Mouse (Mus musculus) MEL (cell line): ENCODE measurements around the gene Med15. TPM values are rescaled to one million over a fixed set of nuclear protein-coding genes. Genes with fewer than 3 reads are reported as not detected.
"Not testable (repeated sequence)": the region's sequence is repeated elsewhere in the genome, so short reads cannot be mapped to it uniquely, and the experiment has no call there.

Experiments
- DNase-seq: peaks from one replicate; pipeline ENCODE4 v3.0.0; 2011; ENCODE audit warnings: low read depth, low spot score
- H3K27ac ChIP-seq: 2 replicates; pipeline ENCODE4 v1.5.1; 2012; ENCODE audit warnings: low read depth, mild to moderate bottlenecking, control low read depth, low read length, moderate library complexity; ENCODE audit not compliant: control insufficient read depth
- H3K27me3 ChIP-seq, 2 experiments: fragments of 150-350 bp in 1 of 2; sonication (generic) in 1 of 2; 2 replicates each; pipeline ENCODE4 v1.6.1; 2012; ENCODE audit warnings: low read length in 2 of 2, mild to moderate bottlenecking in 2 of 2, improper control_type of control experiment in 1 of 2, moderate library complexity in 1 of 2; ENCODE audit not compliant: insufficient read depth in 2 of 2, control insufficient read depth in 1 of 2
- H3K36me3 ChIP-seq, 2 experiments: 2 replicates each; pipeline ENCODE4 v1.6.1; 2012 to 2014; ENCODE audit warnings: low read length in 2 of 2, improper control_type of control experiment in 1 of 2, inconsistent platforms in 1 of 2, mild to moderate bottlenecking in 1 of 2; ENCODE audit not compliant: insufficient read depth in 2 of 2, control insufficient read depth in 1 of 2
- H3K4me1 ChIP-seq, 2 experiments: fragments of 150-350 bp in 1 of 2; sonication (generic) in 1 of 2; 2 replicates each; pipeline ENCODE4 v1.6.1; 2012; ENCODE audit warnings: low read length in 2 of 2, improper control_type of control experiment in 1 of 2, mild to moderate bottlenecking in 1 of 2; ENCODE audit not compliant: insufficient read depth in 2 of 2, control insufficient read depth in 1 of 2
- H3K4me3 ChIP-seq, 2 experiments: fragments of 150-350 bp in 1 of 2; sonication (generic) in 1 of 2; 2 replicates each; pipeline ENCODE4 v1.5.1; 2012; ENCODE audit warnings: low read depth in 2 of 2, low read length in 2 of 2, mild to moderate bottlenecking in 2 of 2, moderate library complexity in 2 of 2, control low read depth in 1 of 2, improper control_type of control experiment in 1 of 2; ENCODE audit not compliant: control insufficient read depth in 1 of 2, insufficient read depth in 1 of 2
- H3K79me2 ChIP-seq: 2 replicates; pipeline ENCODE4 v1.6.1; 2012; ENCODE audit warnings: mild to moderate bottlenecking, low read length, moderate library complexity; ENCODE audit not compliant: control insufficient read depth, poor library complexity, insufficient read depth
- H3K9ac ChIP-seq: 2 replicates; pipeline ENCODE4 v1.6.1; 2012; ENCODE audit warnings: low read depth, mild to moderate bottlenecking, control low read depth, low read length, moderate library complexity; ENCODE audit not compliant: control insufficient read depth, poor library complexity, severe bottlenecking
- H3K9me3 ChIP-seq: fragments of 150-350 bp; sonication (generic); replicated peaks from 2 replicates; pipeline ENCODE4 v1.6.1; 2012; ENCODE audit warnings: mild to moderate bottlenecking, low read length, improper control_type of control experiment, moderate library complexity; ENCODE audit not compliant: insufficient read depth
- BHLHE40 ChIP-seq: IDR thresholded peaks from 2 replicates; pipeline ENCODE4 v1.6.1; 2012; ENCODE audit warnings: low read depth, mild to moderate bottlenecking, inconsistent platforms, low read length, improper control_type of control experiment, borderline replicate concordance
- CHD1 ChIP-seq: IDR thresholded peaks from 2 replicates; pipeline ENCODE4 v1.6.1; 2012; ENCODE audit warnings: low read depth, mild to moderate bottlenecking, inconsistent platforms, low read length, improper control_type of control experiment
- CTCF ChIP-seq, 3 experiments: IDR thresholded peaks in 2 of 3; conservative IDR thresholded peaks in 1 of 3; 2 replicates each; pipeline ENCODE4 v1.5.1; 2011 to 2012; ENCODE audit warnings: low read length in 3 of 3, low read depth in 2 of 3, mild to moderate bottlenecking in 2 of 3, improper control_type of control experiment in 1 of 3, inconsistent platforms in 1 of 3, mixed read lengths in 1 of 3, moderate library complexity in 1 of 3; ENCODE audit not compliant: control insufficient read depth in 1 of 3, insufficient read depth in 1 of 3, poor library complexity in 1 of 3, severe bottlenecking in 1 of 3
- E2F4 ChIP-seq: IDR thresholded peaks from 2 replicates; pipeline ENCODE4 v1.6.1; 2011; ENCODE audit warnings: low read depth, low read length, improper control_type of control experiment, borderline replicate concordance
- EP300 ChIP-seq, 2 experiments: IDR thresholded peaks; 2 replicates each; pipeline ENCODE4 v1.6.1; 2011; ENCODE audit warnings: improper control_type of control experiment in 2 of 2, low read length in 2 of 2, low read depth in 1 of 2, mild to moderate bottlenecking in 1 of 2
- ETS1 ChIP-seq: IDR thresholded peaks from 2 replicates; pipeline ENCODE4 v1.6.1; 2012; ENCODE audit warnings: low read depth, mild to moderate bottlenecking, inconsistent platforms, low read length, improper control_type of control experiment, moderate library complexity
- GABPA ChIP-seq: IDR thresholded peaks from 2 replicates; pipeline ENCODE4 v1.6.1; 2012; ENCODE audit warnings: low read depth, mild to moderate bottlenecking, inconsistent platforms, low read length, improper control_type of control experiment, moderate library complexity
- GATA1 ChIP-seq: IDR thresholded peaks from 2 replicates; pipeline ENCODE4 v1.6.1; 2011; ENCODE audit warnings: low read depth, low read length, improper control_type of control experiment
- JUND ChIP-seq: IDR thresholded peaks from 2 replicates; pipeline ENCODE4 v1.6.1; 2011; ENCODE audit warnings: low read depth, mild to moderate bottlenecking, improper control_type of control experiment, low read length
- MAFK ChIP-seq: IDR thresholded peaks from 2 replicates; pipeline ENCODE4 v1.6.1; 2011; ENCODE audit warnings: low read depth, mild to moderate bottlenecking, low read length, improper control_type of control experiment, borderline replicate concordance
- MAX ChIP-seq: IDR thresholded peaks from 2 replicates; pipeline ENCODE4 v1.6.1; 2011; ENCODE audit warnings: low read length, improper control_type of control experiment
- MAZ ChIP-seq: IDR thresholded peaks from 2 replicates; pipeline ENCODE4 v1.6.1; 2012; ENCODE audit warnings: low read depth, mild to moderate bottlenecking, inconsistent platforms, low read length, improper control_type of control experiment
- MEF2A ChIP-seq: IDR thresholded peaks from 2 replicates; pipeline ENCODE4 v1.6.1; 2014; ENCODE audit warnings: low read depth, mild to moderate bottlenecking, inconsistent platforms, low read length, improper control_type of control experiment; ENCODE audit not compliant: poor library complexity, insufficient replicate concordance, severe bottlenecking; ENCODE audit errors: extremely low read depth
- MXI1 ChIP-seq: IDR thresholded peaks from 2 replicates; pipeline ENCODE4 v1.6.1; 2011; ENCODE audit warnings: mild to moderate bottlenecking, low read depth, low read length, improper control_type of control experiment
- POLR2A ChIP-seq, 2 experiments: IDR thresholded peaks; 2 replicates each; pipeline ENCODE4 v1.6.1; 2011 to 2012; ENCODE audit warnings: low read length in 2 of 2, mild to moderate bottlenecking in 2 of 2, control low read depth in 1 of 2, improper control_type of control experiment in 1 of 2, low read depth in 1 of 2, moderate library complexity in 1 of 2; ENCODE audit not compliant: control insufficient read depth in 1 of 2, insufficient read depth in 1 of 2, poor library complexity in 1 of 2
- POLR2AphosphoS2 ChIP-seq: IDR thresholded peaks from 2 replicates; pipeline ENCODE4 v1.6.1; 2011; ENCODE audit warnings: low read length, improper control_type of control experiment
- POLR2AphosphoS5 ChIP-seq: IDR thresholded peaks from 2 replicates; pipeline ENCODE4 v1.6.1; 2012; ENCODE audit warnings: low read depth, borderline replicate concordance, mild to moderate bottlenecking, inconsistent platforms, low read length, moderate library complexity, mixed read lengths
- RAD21 ChIP-seq: IDR thresholded peaks from 2 replicates; pipeline ENCODE4 v1.6.1; 2011; ENCODE audit warnings: mild to moderate bottlenecking, low read depth, low read length, improper control_type of control experiment
- RCOR1 ChIP-seq: IDR thresholded peaks from 2 replicates; pipeline ENCODE4 v1.6.1; 2012; ENCODE audit warnings: low read depth, mild to moderate bottlenecking, inconsistent platforms, low read length, improper control_type of control experiment
- SIN3A ChIP-seq: IDR thresholded peaks from 2 replicates; pipeline ENCODE4 v1.6.1; 2012; ENCODE audit warnings: low read length, improper control_type of control experiment, inconsistent platforms
- TAL1 ChIP-seq: IDR thresholded peaks from 2 replicates; pipeline ENCODE4 v1.6.1; 2012; ENCODE audit warnings: mild to moderate bottlenecking, inconsistent platforms, low read length, moderate library complexity, mixed read lengths
- TCF12 ChIP-seq: IDR thresholded peaks from 2 replicates; pipeline ENCODE4 v1.6.1; 2014; ENCODE audit warnings: low read depth, mild to moderate bottlenecking, inconsistent platforms, low read length, improper control_type of control experiment, moderate library complexity
- UBTF ChIP-seq: IDR thresholded peaks from 2 replicates; pipeline ENCODE4 v1.6.1; 2012; ENCODE audit warnings: low read depth, mild to moderate bottlenecking, inconsistent platforms, low read length, improper control_type of control experiment, moderate library complexity, borderline replicate concordance; ENCODE audit not compliant: insufficient read depth
- USF1 ChIP-seq: IDR thresholded peaks from 2 replicates; pipeline ENCODE4 v1.6.1; 2014; ENCODE audit warnings: low read depth, mild to moderate bottlenecking, inconsistent platforms, low read length, improper control_type of control experiment, moderate library complexity
- USF2 ChIP-seq, 2 experiments: IDR thresholded peaks; 2 replicates each; pipeline ENCODE4 v1.6.1; 2011 to 2012; ENCODE audit warnings: improper control_type of control experiment in 2 of 2, low read length in 2 of 2, borderline replicate concordance in 1 of 2, inconsistent platforms in 1 of 2, low read depth in 1 of 2, mild to moderate bottlenecking in 1 of 2; ENCODE audit not compliant: insufficient read depth in 1 of 2
- ZC3H11A ChIP-seq: IDR thresholded peaks from 2 replicates; pipeline ENCODE4 v1.6.1; 2012; ENCODE audit warnings: low read depth, mild to moderate bottlenecking, inconsistent platforms, low read length, improper control_type of control experiment
- ZMIZ1 ChIP-seq: IDR thresholded peaks from 2 replicates; pipeline ENCODE4 v1.6.1; 2012; ENCODE audit warnings: low read depth, mild to moderate bottlenecking, inconsistent platforms, low read length, improper control_type of control experiment, moderate library complexity
- ZNF384 ChIP-seq: IDR thresholded peaks from 2 replicates; pipeline ENCODE4 v1.6.1; 2012; ENCODE audit warnings: low read depth, mild to moderate bottlenecking, inconsistent platforms, low read length, improper control_type of control experiment
- polyA plus RNA-seq, 2 experiments: library from polyadenylated mRNA; stranded (reverse) in 1 of 2; unstranded in 1 of 2; fragments of >175 nt in 1 of 2; fragments of >200 nt in 1 of 2; gene quantifications; 2 replicates each; pipeline versions ENCODE4 v1.2.1 to v1.2.4; 2012; ENCODE audit warnings: low replicate concordance in 2 of 2, low read depth in 1 of 2; ENCODE audit not compliant: insufficient read length in 2 of 2, insufficient read depth in 1 of 2, missing spikeins in 1 of 2
- total RNA-seq: library from RNA; depleted of rRNA; stranded (reverse); fragments of 300-350 nt; gene quantifications from 2 replicates; pipeline ENCODE4 v1.2.3, GENCODE M21; 2012

Med15 gene
- total and polyA plus RNA-seq, 3 experiments = 25.9 to 62.0 TPM; not detected in 1

GRCm38 (mm10) chr16:17740080-17740479 lies 7.4 kb upstream of the Med15 start:
- H3K27me3 ChIP-seq = no peaks in the 10 kb centered on the region
- H3K79me2 ChIP-seq = no peaks in the 10 kb centered on the region
- no peak overlapping the region for H3K9ac ChIP-seq
- no peak overlapping the region for H3K27ac ChIP-seq
- no peak for DNase-seq
- H3K36me3 ChIP-seq = peaks cover 0 to 23% of the 10 kb centered on the region in 2 experiments; a peak in 2 of 4 replicates
- TF ChIP-seq MAX = no peak
- TF ChIP-seq USF2 (IDR thresholded peaks at IDR 0.05; ENCODE audit: borderline replicate concordance in 1 of 2, insufficient read depth in 1 of 2, low read depth in 1 of 2, low read length in 2 of 2) = no peak
- no peak for TF ChIP-seq GABPA
- TF ChIP-seq JUND = no peak
- 0 out of 4 replicates have a peak, but pooled peaks of 1 of the 2 experiments have one; percentile 32 for TF ChIP-seq EP300 (IDR thresholded peaks at IDR 0.05; ENCODE audit: low read depth in 1 of 2, low read length in 2 of 2)
- TF ChIP-seq TAL1 = peak; percentile 46
- no peak for TF ChIP-seq E2F4
- no peak for TF ChIP-seq ZC3H11A
- no peak for TF ChIP-seq MAFK
- no peak for TF ChIP-seq MEF2A
- TF ChIP-seq ETS1 = peak; percentile 18; the same call in 1 of the 2 replicates
- TF ChIP-seq MAZ = no peak
- peak; percentile 37; the same call in 1 of the 2 replicates for TF ChIP-seq GATA1
- no peak for TF ChIP-seq CTCF (IDR thresholded peaks at IDR 0.05 in 2 of 3, conservative IDR thresholded peaks at IDR 0.05 in 1 of 3; ENCODE audit: control insufficient read depth in 1 of 3, insufficient read depth in 1 of 3, low read depth in 2 of 3, low read length in 3 of 3, poor library complexity in 1 of 3, severe bottlenecking in 1 of 3)
- no peak for TF ChIP-seq SIN3A
- TF ChIP-seq BHLHE40 = no peak
- TF ChIP-seq ZMIZ1 = no peak
- TF ChIP-seq USF1 = 0 out of 2 replicates have a peak, but pooled peaks have one; percentile 20
- TF ChIP-seq TCF12 = no peak
- 0 out of 2 replicates have a peak, but pooled peaks have one; percentile 9 for TF ChIP-seq RCOR1
- no peak for TF ChIP-seq RAD21
- TF ChIP-seq, all 39 proteins: peak for 6
- H3K9me3 ChIP-seq = no peaks in the 10 kb centered on the region
- H3K4me3 ChIP-seq = no peak overlapping the region
- peaks cover 0 to 22% of the 10 kb centered on the region in 2 experiments for H3K4me1 ChIP-seq

GRCm38 (mm10) chr16:17736156-17736555 lies 3.5 kb upstream of the Med15 start:
- no peak for DNase-seq
- H3K79me2 ChIP-seq = no peaks in the 10 kb centered on the region
- H3K27ac ChIP-seq = no peak overlapping the region
- H3K9ac ChIP-seq = no peak overlapping the region
- no peak overlapping the region for H3K4me3 ChIP-seq
- no peak for TF ChIP-seq TCF12
- no peak for TF ChIP-seq POLR2A (IDR thresholded peaks at IDR 0.05; ENCODE audit: control insufficient read depth in 1 of 2, insufficient read depth in 1 of 2, low read depth in 1 of 2, low read length in 2 of 2, poor library complexity in 1 of 2)
- no peak for TF ChIP-seq ETS1
- no peak for TF ChIP-seq MAZ
- no peak for TF ChIP-seq MEF2A
- TF ChIP-seq UBTF = no peak
- no peak for TF ChIP-seq CHD1
- no peak for TF ChIP-seq MXI1
- TF ChIP-seq POLR2AphosphoS5 = no peak
- TF ChIP-seq POLR2AphosphoS2 = no peak
- TF ChIP-seq USF1 = no peak
- TF ChIP-seq ZNF384 = no peak
- TF ChIP-seq, all 39 proteins: peak for 0
- H3K36me3 ChIP-seq = peaks cover 0 to 15% of the 10 kb centered on the region in 2 experiments; a peak in 2 of 4 replicates
- no peaks in the 10 kb centered on the region for H3K27me3 ChIP-seq
- no peaks in the 10 kb centered on the region for H3K9me3 ChIP-seq
- H3K4me1 ChIP-seq = peaks cover 0 to 14% of the 10 kb centered on the region in 2 experiments

- H3K4me1 ChIP-seq, H3K36me3 ChIP-seq, DNase-seq, H3K9ac ChIP-seq, H3K4me3 ChIP-seq, H3K27ac ChIP-seq, H3K79me2 ChIP-seq, H3K27me3 ChIP-seq, H3K9me3 ChIP-seq: not testable (repeated sequence)
These were observed 2.2 kb upstream of the Med15 start for GRCm38 (mm10) chr16:17734872-17735271.
